In genomic region chr17:27925054-27925453, GRCm38 (mm10) we compare ENCODE assay signal across 16 mouse cellular contexts. TPM values are rescaled to one million over a fixed set of nuclear protein-coding genes. Genes with fewer than 3 reads are reported as not detected.
DNase-seq lines count a peak whose midpoint lies in the region; ATAC-seq and TF ChIP-seq lines count a peak whose summit lies in the region.
"Had no signal": no experiment of that assay in that cellular context is flagged by ENCODE, and none has a peak within 500 bp of the region (broad histone marks: within the 10 kb centered on the region; RNA-seq: fewer than 3 reads in every experiment).

No protein-coding gene starts in this region.

- peak overlapping the region; percentile 48 for H3K27ac ChIP-seq in intestine, embryonic 14.5 days (ENCODE audit: low read depth)
- H3K27ac ChIP-seq in lung, embryonic 14.5 days (ENCODE audit: low read depth): peak overlapping the region; percentile 77
- no peak overlapping the region for H3K27ac ChIP-seq in hindbrain, embryonic 14.5 days
- H3K27ac ChIP-seq: embryonic facial prominence, embryonic 13.5 days; heart, embryonic 15.5 days; midbrain, embryonic 12.5 days; neural tube, embryonic 13.5 days had no signal

- DNase-seq in NIH3T3 (ENCODE audit: low read depth): peak; percentile 50
- no peak for DNase-seq in intestine, embryonic 14.5 days (ENCODE audit: low spot score)
- peak; percentile 90 for DNase-seq in lung, embryonic 14.5 days
- peak; percentile 80 to 84 for DNase-seq in lung, postnatal 4 days
- no peak for DNase-seq in left cerebral cortex, adult 8-10 months (ENCODE audit: low spot score in 2 of 2)
- no peak for DNase-seq in heart, postnatal 36 days
- no peak for DNase-seq in hindbrain, embryonic 14.5 days (ENCODE audit: low spot score)
- DNase-seq: cerebellum, adult 9-11 months; forebrain, postnatal 0 days; layer of hippocampus, postnatal 36 days; right cerebral cortex, postnatal 14 days; thymus, adult 2 months had no signal

- TF ChIP-seq CTCF in lung, embryonic 14.5 days (IDR thresholded peaks at IDR 0.05; ENCODE audit: low read depth): no peak

- H3K27me3 ChIP-seq in intestine, embryonic 14.5 days (replicated peaks; ENCODE audit: control insufficient read depth, insufficient read depth, low read length): no peaks in the 10 kb centered on the region
- H3K27me3 ChIP-seq in lung, embryonic 14.5 days (ENCODE audit: insufficient read depth, low read length): no peaks in the 10 kb centered on the region
- H3K27me3 ChIP-seq in hindbrain, embryonic 14.5 days (ENCODE audit: control insufficient read depth, insufficient read depth, low read length): no peaks in the 10 kb centered on the region
- H3K27me3 ChIP-seq: embryonic facial prominence, embryonic 13.5 days; heart, embryonic 15.5 days; midbrain, embryonic 12.5 days; neural tube, embryonic 13.5 days had no signal

- WGBS in intestine, embryonic 14.5 days: 36% methylated on average over 4 of the region's 4 CpGs
- 12% methylated on average over 4 of the region's 4 CpGs for WGBS in lung, embryonic 14.5 days
- 93% methylated on average over 4 of the region's 4 CpGs for WGBS in hindbrain, embryonic 14.5 days

- no peaks in the 10 kb centered on the region for H3K9me3 ChIP-seq in intestine, embryonic 14.5 days (ENCODE audit: control insufficient read depth, low read length)
- H3K9me3 ChIP-seq in lung, embryonic 14.5 days (ENCODE audit: low read depth, low read length): no peaks in the 10 kb centered on the region
- H3K9me3 ChIP-seq in hindbrain, embryonic 14.5 days (ENCODE audit: control insufficient read depth, low read length): no peaks in the 10 kb centered on the region
- H3K9me3 ChIP-seq: embryonic facial prominence, embryonic 13.5 days; heart, embryonic 15.5 days; midbrain, embryonic 12.5 days; neural tube, embryonic 13.5 days had no signal

- peak; percentile 70; the same call in 1 of the 2 replicates for ATAC-seq in intestine, embryonic 14.5 days (replicated peaks; ENCODE audit: low FRiP score, low TSS enrichment, low read depth)
- ATAC-seq in lung, embryonic 14.5 days (ENCODE audit: insufficient read depth): peak; percentile 87
- ATAC-seq in hindbrain, embryonic 14.5 days (ENCODE audit: low FRiP score): no peak
- ATAC-seq: forebrain, postnatal 0 days had no signal

- H3K4me3 ChIP-seq in intestine, embryonic 14.5 days (ENCODE audit: low read depth, low read length): no peak overlapping the region
- no peak overlapping the region for H3K4me3 ChIP-seq in lung, embryonic 14.5 days (ENCODE audit: low read depth, low read length)
- no peak overlapping the region for H3K4me3 ChIP-seq in hindbrain, embryonic 14.5 days (replicated peaks; ENCODE audit: low read length)
- H3K4me3 ChIP-seq: embryonic facial prominence, embryonic 13.5 days; heart, embryonic 15.5 days; midbrain, embryonic 12.5 days; neural tube, embryonic 13.5 days had no signal

- intact Hi-C loops in heart, postnatal 36 days (cut with DNase I): no loop called here

- peaks cover 28% of the 10 kb centered on the region for H3K4me1 ChIP-seq in intestine, embryonic 14.5 days (replicated peaks; ENCODE audit: control insufficient read depth, insufficient read depth, low read length)
- peaks cover 25% of the 10 kb centered on the region for H3K4me1 ChIP-seq in lung, embryonic 14.5 days (ENCODE audit: insufficient read depth)
- peaks cover 8% of the 10 kb centered on the region; the same call in 1 of the 2 replicates for H3K4me1 ChIP-seq in hindbrain, embryonic 14.5 days (replicated peaks; ENCODE audit: control insufficient read depth, insufficient read depth, low read length)
- H3K4me1 ChIP-seq: midbrain, embryonic 12.5 days had no signal

- H3K9ac ChIP-seq in intestine, embryonic 14.5 days (ENCODE audit: low read length): no peak overlapping the region
- no peak overlapping the region for H3K9ac ChIP-seq in lung, embryonic 14.5 days
- H3K9ac ChIP-seq in hindbrain, embryonic 14.5 days: no peak overlapping the region
- H3K9ac ChIP-seq: embryonic facial prominence, embryonic 13.5 days; forebrain, postnatal 0 days; heart, embryonic 15.5 days; midbrain, embryonic 12.5 days; neural tube, embryonic 13.5 days had no signal

- H3K36me3 ChIP-seq in intestine, embryonic 14.5 days (ENCODE audit: control insufficient read depth, insufficient read depth, low read length): no peaks in the 10 kb centered on the region
- no peaks in the 10 kb centered on the region for H3K36me3 ChIP-seq in lung, embryonic 14.5 days (ENCODE audit: insufficient read depth)
- 0 out of 2 replicates have a peak, but pooled peaks cover 3% of the 10 kb centered on the region for H3K36me3 ChIP-seq in hindbrain, embryonic 14.5 days (replicated peaks; ENCODE audit: control insufficient read depth, insufficient read depth)
- H3K36me3 ChIP-seq: heart, embryonic 15.5 days had no signal

- no peak overlapping the region for H3K4me2 ChIP-seq in intestine, embryonic 14.5 days (ENCODE audit: low read length)
- no peak overlapping the region for H3K4me2 ChIP-seq in lung, embryonic 14.5 days
- no peak overlapping the region for H3K4me2 ChIP-seq in hindbrain, embryonic 14.5 days (replicated peaks)
- H3K4me2 ChIP-seq: embryonic facial prominence, embryonic 13.5 days; heart, embryonic 15.5 days; midbrain, embryonic 12.5 days; neural tube, embryonic 13.5 days had no signal

RNA-seq across cellular contexts. Expression of gene Taf11, which starts 15.4 kb away (rescaled TPM):
- 59.7 and 66.0 TPM in 2 replicates for polyA plus RNA-seq in intestine, embryonic 14.5 days (2014; fragmentation: Nextera tagmentation; extraction: Ambion mirVana)
- polyA plus RNA-seq in lung, embryonic 14.5 days (2014; fragmentation: Nextera tagmentation; extraction: Ambion mirVana): 68.4 and 68.5 TPM in 2 replicates
- total RNA-seq in left cerebral cortex, adult 8-10 months (2022): 10 to 100 TPM; 40.6 to 47.8 (median 46.2) TPM
- 10 to 100 TPM; 22.6 to 23.7 TPM for total RNA-seq in heart, postnatal 36 days (2021)
- polyA plus RNA-seq in hindbrain, embryonic 14.5 days (2014; fragmentation: Nextera tagmentation; extraction: Ambion mirVana): 47.4 and 51.8 TPM in 2 replicates

RNA-seq across cellular contexts. Expression of gene Anks1, which starts 15.9 kb away (rescaled TPM):
- polyA plus RNA-seq in intestine, embryonic 14.5 days (2014; fragmentation: Nextera tagmentation; extraction: Ambion mirVana): 16.4 and 16.9 TPM in 2 replicates
- 18.7 and 19.4 TPM in 2 replicates for polyA plus RNA-seq in lung, embryonic 14.5 days (2014; fragmentation: Nextera tagmentation; extraction: Ambion mirVana)
- 10 to 100 TPM; 36.3 to 39.2 (median 38.0) TPM for total RNA-seq in left cerebral cortex, adult 8-10 months (2022)
- 10 to 100 TPM; 54.3 to 54.6 TPM for total RNA-seq in heart, postnatal 36 days (2021)
- polyA plus RNA-seq in hindbrain, embryonic 14.5 days (2014; fragmentation: Nextera tagmentation; extraction: Ambion mirVana): 62.3 and 69.0 TPM in 2 replicates

Comparison
In these comparisons a context has a peak if more than half of its experiments do, and no peak if none do; other contexts are left out.
1. DNase-seq: peak in NIH3T3 (single experiment), lung, embryonic 14.5 days (single experiment) and lung, postnatal 4 days (2 of 2); none in intestine, embryonic 14.5 days (single experiment), left cerebral cortex, adult 8-10 months (0 of 2), heart, postnatal 36 days (0 of 2) and hindbrain, embryonic 14.5 days (single experiment).